Mouse (Mus musculus): ENCODE data around the gene Zbtb20.

DNA sequence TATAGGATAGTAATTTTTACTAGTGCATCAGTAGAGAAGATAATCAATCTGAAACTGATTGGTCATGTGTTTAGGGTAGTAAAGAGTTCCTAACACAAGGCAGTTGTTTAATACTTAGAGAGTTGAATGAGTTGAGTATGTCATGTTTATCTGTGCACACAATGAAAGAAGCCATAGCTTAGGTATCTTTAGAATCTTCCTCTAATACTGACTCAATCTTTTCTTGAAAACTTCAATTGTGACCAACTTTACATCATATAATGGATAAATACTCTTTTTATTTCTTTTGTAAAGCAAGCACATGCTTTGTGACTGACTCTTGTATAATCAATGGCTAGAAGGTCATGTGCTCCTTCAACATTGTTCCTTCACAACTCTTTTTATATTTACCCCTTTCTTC is 524.4 kb downstream of the Zbtb20 start:
- TF ChIP-seq CTCF (IDR thresholded peaks at IDR 0.05; ENCODE audit: low read depth, low read length) (no peak), TAL1 (conservative IDR thresholded peaks at IDR 0.05; ENCODE audit: low read depth, low read length) (no peak), GATA1 (IDR thresholded peaks at IDR 0.05; ENCODE audit: borderline replicate concordance, low read length) (no peak), POLR2AphosphoS5 (IDR thresholded peaks at IDR 0.05; ENCODE audit: insufficient replicate concordance, low read depth, low read length) (no peak), GATA2 (IDR thresholded peaks at IDR 0.05; ENCODE audit: borderline replicate concordance, low read depth, low read length) (no peak)

All from G1E (cell line).